Mouse (Mus musculus) heart, adult 11 months (tissue): ENCODE results near the gene Sema3f.

Source experiments
- DNase-seq: peaks from one replicate; pipeline ENCODE4 v3.0.0; 2022

Sema3f gene

GRCm38 (mm10) chr9:107709697-107710483 is at the start of gene Sema3f:
Gene Sema3f (minus strand): TSS chr9:107710475.
- DNase-seq = peak; percentile 98

- DNase-seq = peak; percentile 67
Observed at GRCm38 (mm10) chr9:107759593-107759992, 49.3 kb upstream of the Sema3f start.

GRCm38 (mm10) chr9:107750378-107750777 is 40.1 kb upstream of the Sema3f start:
- no peak for DNase-seq

- DNase-seq = no peak
Observed at GRCm38 (mm10) chr9:107748063-107748462, 37.8 kb upstream of the Sema3f start.

GRCm38 (mm10) chr9:107747310-107747709 is 37.0 kb upstream of the Sema3f start:
- peak; percentile 90 for DNase-seq

- DNase-seq = no peak
Observed at GRCm38 (mm10) chr9:107746679-107747078, 36.4 kb upstream of the Sema3f start.

- DNase-seq = peak; percentile 94
Observed at GRCm38 (mm10) chr9:107744061-107744460, 33.8 kb upstream of the Sema3f start.

- peak; percentile 92 for DNase-seq
Observed at GRCm38 (mm10) chr9:107738841-107739202, 28.5 kb upstream of the Sema3f start.

- DNase-seq = peak; percentile 97
Observed at GRCm38 (mm10) chr9:107738020-107738840, 28.0 kb upstream of the Sema3f start.

GRCm38 (mm10) chr9:107736185-107736485 is 25.9 kb upstream of the Sema3f start:
- DNase-seq = no peak

GRCm38 (mm10) chr9:107735356-107736184 is 25.3 kb upstream of the Sema3f start:
- peak; percentile 86 for DNase-seq

GRCm38 (mm10) chr9:107734567-107734971 is 24.3 kb upstream of the Sema3f start:
- DNase-seq = peak; percentile 69

- DNase-seq = no peak
Observed at GRCm38 (mm10) chr9:107729709-107730108, 19.4 kb upstream of the Sema3f start.

- DNase-seq = peak; percentile 74
Observed at GRCm38 (mm10) chr9:107728919-107729670, 18.8 kb upstream of the Sema3f start.

- no peak for DNase-seq
Observed at GRCm38 (mm10) chr9:107727041-107727440, 16.8 kb upstream of the Sema3f start.

- DNase-seq = peak; percentile 96
Observed at GRCm38 (mm10) chr9:107724796-107725195, 14.5 kb upstream of the Sema3f start.

GRCm38 (mm10) chr9:107723794-107724531 is 13.7 kb upstream of the Sema3f start:
- DNase-seq = peak; percentile 98

- no peak for DNase-seq
Observed at GRCm38 (mm10) chr9:107723292-107723691, 13.0 kb upstream of the Sema3f start.

- DNase-seq = no peak
Observed at GRCm38 (mm10) chr9:107718781-107719540, 8.7 kb upstream of the Sema3f start.

GRCm38 (mm10) chr9:107716951-107717350 is 6.7 kb upstream of the Sema3f start:
- no peak for DNase-seq

GRCm38 (mm10) chr9:107715632-107716031 is 5.4 kb upstream of the Sema3f start:
- DNase-seq = no peak
